Mouse (Mus musculus): ENCODE data around the gene Zdhhc14. TPM values are rescaled to one million over a fixed set of nuclear protein-coding genes. Genes with fewer than 3 reads are reported as not detected.

Zdhhc14 gene
- polyA plus RNA-seq, 1 experiment: 5.7 TPM

- H3K4me3 ChIP-seq (ENCODE audit: extremely low read depth, insufficient read depth, insufficient read length): peak overlapping the region; percentile 79
- H3K27ac ChIP-seq (ENCODE audit: insufficient read depth, low read length): peak overlapping the region; percentile 87
- TF ChIP-seq CTCF (IDR thresholded peaks at IDR 0.05; ENCODE audit: extremely low read depth, insufficient read depth, insufficient read length, insufficient replicate concordance): no peak
- TF ChIP-seq POLR2A (IDR thresholded peaks at IDR 0.05; ENCODE audit: low read depth, low read length): peak; percentile 48
- no peaks in the 10 kb centered on the region for H3K36me3 ChIP-seq (ENCODE audit: control insufficient read depth, insufficient read depth, low read length)
- H3K27me3 ChIP-seq (ENCODE audit: control insufficient read depth, insufficient read depth, low read length): no peaks in the 10 kb centered on the region
- H3K4me1 ChIP-seq (ENCODE audit: control insufficient read depth, insufficient read depth, insufficient read length): peaks cover 8% of the 10 kb centered on the region
- WGBS: under 1% methylated on average over 29 of the region's 29 CpGs
- peak; percentile 86 to 90 for DNase-seq (ENCODE audit: low read depth in 1 of 2, low spot score in 2 of 2)
Observed at GRCm38 (mm10) chr17:5491031-5491800, 1.1 kb upstream of the Zdhhc14 start.

GRCm38 (mm10) chr17:5492746-5493160 is 396 bp downstream of the Zdhhc14 start:
- Histone ChIP-seq H3K27me3 (ENCODE audit: control insufficient read depth, insufficient read depth, low read length) (no peaks in the 10 kb centered on the region), H3K36me3 (ENCODE audit: control insufficient read depth, insufficient read depth, low read length) (no peaks in the 10 kb centered on the region), H3K4me3 (ENCODE audit: extremely low read depth, insufficient read depth, insufficient read length) (peak overlapping the region; percentile 79), H3K27ac (ENCODE audit: insufficient read depth, low read length) (peak overlapping the region; percentile 78), H3K4me1 (ENCODE audit: control insufficient read depth, insufficient read depth, insufficient read length) (peaks cover 3% of the 10 kb centered on the region; the same call in 1 of the 2 replicates)
- TF ChIP-seq CTCF (IDR thresholded peaks at IDR 0.05; ENCODE audit: extremely low read depth, insufficient read depth, insufficient read length, insufficient replicate concordance) (no peak), POLR2A (IDR thresholded peaks at IDR 0.05; ENCODE audit: low read depth, low read length) (no peak)
- under 1% methylated on average over 48 of the region's 48 CpGs for WGBS
- DNase-seq (ENCODE audit: low read depth in 1 of 2, low spot score in 2 of 2): no peak

DNA sequence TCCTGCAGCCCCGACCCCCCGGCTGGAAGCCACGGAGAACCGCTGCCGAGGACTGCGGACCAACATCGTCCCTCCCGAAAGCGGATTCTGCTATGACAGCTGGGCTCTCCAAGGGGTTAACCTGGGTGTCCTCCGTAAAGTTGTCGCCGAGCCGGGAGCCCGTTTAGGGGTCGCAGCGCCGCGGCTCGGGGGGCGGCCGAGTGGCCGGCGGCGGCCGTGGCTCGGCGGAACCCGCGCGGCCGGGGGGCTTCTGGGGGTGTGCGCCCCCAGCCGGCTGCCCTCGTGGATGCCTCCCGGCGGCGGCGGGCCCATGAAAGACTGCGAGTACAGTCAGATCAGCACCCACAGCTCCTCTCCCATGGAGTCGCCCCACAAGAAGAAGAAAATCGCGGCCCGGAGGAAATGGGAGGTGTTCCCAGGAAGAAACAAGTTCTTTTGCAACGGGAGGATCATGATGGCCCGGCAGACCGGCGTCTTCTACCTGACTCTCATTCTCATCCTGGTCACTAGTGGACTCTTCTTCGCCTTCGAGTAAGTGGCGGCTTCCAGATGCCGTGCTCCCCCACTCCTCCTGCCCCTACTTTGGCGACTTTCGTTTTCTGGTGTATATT is 909 bp downstream of the Zdhhc14 start:
- under 1% methylated on average over 52 of the region's 53 CpGs for WGBS
- Histone ChIP-seq H3K4me1 (ENCODE audit: control insufficient read depth, insufficient read depth, insufficient read length) (peaks cover 7% of the 10 kb centered on the region; the same call in 1 of the 2 replicates), H3K36me3 (ENCODE audit: control insufficient read depth, insufficient read depth, low read length) (no peaks in the 10 kb centered on the region), H3K4me3 (ENCODE audit: extremely low read depth, insufficient read depth, insufficient read length) (peak overlapping the region; percentile 79), H3K27ac (ENCODE audit: insufficient read depth, low read length) (peak overlapping the region; percentile 78), H3K27me3 (ENCODE audit: control insufficient read depth, insufficient read depth, low read length) (no peaks in the 10 kb centered on the region)
- TF ChIP-seq CTCF (IDR thresholded peaks at IDR 0.05; ENCODE audit: extremely low read depth, insufficient read depth, insufficient read length, insufficient replicate concordance) (no peak), POLR2A (IDR thresholded peaks at IDR 0.05; ENCODE audit: low read depth, low read length) (no peak)
- DNase-seq (ENCODE audit: low read depth in 1 of 2, low spot score in 2 of 2): peak in 1 of 2 experiments; percentile 24

DNA sequence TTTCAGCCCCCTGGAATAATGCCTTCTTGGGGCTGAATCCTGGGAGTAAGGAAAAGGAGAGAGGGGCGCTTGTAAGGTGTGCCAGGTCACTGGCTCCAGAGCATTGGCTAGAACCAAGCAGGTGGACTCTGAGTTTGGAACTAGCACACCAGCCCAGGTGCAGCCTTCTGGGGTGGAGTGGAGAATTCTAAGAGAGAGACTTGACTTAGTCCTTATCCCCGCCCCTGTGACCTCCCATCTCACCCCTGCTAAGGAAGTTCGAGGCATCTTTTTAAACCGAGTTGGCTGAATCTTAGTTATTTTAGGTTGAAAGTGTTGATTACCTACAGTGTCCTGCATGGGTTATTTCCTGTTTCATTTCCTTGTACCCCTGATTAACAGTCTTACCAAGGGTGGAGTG is 1.5 kb downstream of the Zdhhc14 start:
- Histone ChIP-seq H3K27ac (ENCODE audit: insufficient read depth, low read length) (no peak overlapping the region), H3K4me1 (ENCODE audit: control insufficient read depth, insufficient read depth, insufficient read length) (peaks cover 7% of the 10 kb centered on the region; the same call in 1 of the 2 replicates), H3K27me3 (ENCODE audit: control insufficient read depth, insufficient read depth, low read length) (no peaks in the 10 kb centered on the region), H3K4me3 (ENCODE audit: extremely low read depth, insufficient read depth, insufficient read length) (peak overlapping the region; percentile 79), H3K36me3 (ENCODE audit: control insufficient read depth, insufficient read depth, low read length) (no peaks in the 10 kb centered on the region)
- WGBS: 8% methylated on average over 4 of the region's 4 CpGs
- DNase-seq (ENCODE audit: low read depth in 1 of 2, low spot score in 2 of 2): peak in 1 of 2 experiments; percentile 46
- TF ChIP-seq CTCF (IDR thresholded peaks at IDR 0.05; ENCODE audit: extremely low read depth, insufficient read depth, insufficient read length, insufficient replicate concordance): no peak
- TF ChIP-seq POLR2A (IDR thresholded peaks at IDR 0.05; ENCODE audit: low read depth, low read length): no peak

- no peak overlapping the region for H3K4me3 ChIP-seq (ENCODE audit: extremely low read depth, insufficient read depth, insufficient read length)
- H3K36me3 ChIP-seq (ENCODE audit: control insufficient read depth, insufficient read depth, low read length): no peaks in the 10 kb centered on the region
- WGBS: 95% methylated on average over 7 of the region's 7 CpGs
- H3K27ac ChIP-seq (ENCODE audit: insufficient read depth, low read length): no peak overlapping the region
- no peak for TF ChIP-seq POLR2A (IDR thresholded peaks at IDR 0.05; ENCODE audit: low read depth, low read length)
- TF ChIP-seq CTCF (IDR thresholded peaks at IDR 0.05; ENCODE audit: extremely low read depth, insufficient read depth, insufficient read length, insufficient replicate concordance): no peak
- no peaks in the 10 kb centered on the region for H3K27me3 ChIP-seq (ENCODE audit: control insufficient read depth, insufficient read depth, low read length)
- H3K4me1 ChIP-seq (ENCODE audit: control insufficient read depth, insufficient read depth, insufficient read length): peaks cover 7% of the 10 kb centered on the region; the same call in 1 of the 2 replicates
- DNase-seq (ENCODE audit: low read depth in 1 of 2, low spot score in 2 of 2): no peak
Observed at GRCm38 (mm10) chr17:5494832-5495231, 2.5 kb downstream of the Zdhhc14 start.

- Histone ChIP-seq H3K4me3 (ENCODE audit: extremely low read depth, insufficient read depth, insufficient read length) (no peak overlapping the region), H3K27me3 (ENCODE audit: control insufficient read depth, insufficient read depth, low read length) (no peaks in the 10 kb centered on the region), H3K27ac (ENCODE audit: insufficient read depth, low read length) (no peak overlapping the region), H3K36me3 (ENCODE audit: control insufficient read depth, insufficient read depth, low read length) (no peaks in the 10 kb centered on the region), H3K4me1 (ENCODE audit: control insufficient read depth, insufficient read depth, insufficient read length) (peaks cover 7% of the 10 kb centered on the region; the same call in 1 of the 2 replicates)
- 95% methylated on average over 8 of the region's 8 CpGs for WGBS
- no peak for DNase-seq (ENCODE audit: low read depth in 1 of 2, low spot score in 2 of 2)
- TF ChIP-seq CTCF (IDR thresholded peaks at IDR 0.05; ENCODE audit: extremely low read depth, insufficient read depth, insufficient read length, insufficient replicate concordance): no peak
- no peak for TF ChIP-seq POLR2A (IDR thresholded peaks at IDR 0.05; ENCODE audit: low read depth, low read length)
Observed at GRCm38 (mm10) chr17:5497695-5498094, 5.3 kb downstream of the Zdhhc14 start.

Measured in spleen, adult 2 months (tissue).